Mouse (Mus musculus) G1E (cell line): ENCODE results near the gene Phf23.

Experiments
- CTCF ChIP-seq: IDR thresholded peaks from 2 replicates; pipeline ENCODE4 v1.5.1; 2012; ENCODE audit warnings: low read depth, low read length, inconsistent platforms, mixed read lengths
- GATA1 ChIP-seq: IDR thresholded peaks from 2 replicates; pipeline ENCODE4 v1.6.1; 2012; ENCODE audit warnings: borderline replicate concordance, low read length, inconsistent platforms, mixed read lengths
- GATA2 ChIP-seq: IDR thresholded peaks from 2 replicates; pipeline ENCODE4 v1.6.1; 2012; ENCODE audit warnings: low read depth, low read length, inconsistent platforms, borderline replicate concordance
- POLR2AphosphoS5 ChIP-seq: IDR thresholded peaks from 2 replicates; pipeline ENCODE4 v1.6.1; 2012; ENCODE audit warnings: low read depth, low read length, inconsistent platforms; ENCODE audit not compliant: insufficient replicate concordance
- TAL1 ChIP-seq: conservative IDR thresholded peaks from 2 replicates; pipeline ENCODE4 v1.6.1; 2012; ENCODE audit warnings: low read depth, low read length, inconsistent platforms, mixed read lengths

- TF ChIP-seq CTCF = no peak
- TF ChIP-seq POLR2AphosphoS5 = no peak
- no peak for TF ChIP-seq TAL1
- TF ChIP-seq GATA1 = no peak
- no peak for TF ChIP-seq GATA2
These were observed 13.4 kb upstream of the Phf23 start, which contains the start of gene Elp5 for GRCm38 (mm10) chr11:69982225-69982624.
